Comparison of ENCODE assay signal across 15 mouse cellular contexts in the genomic region with DNA sequence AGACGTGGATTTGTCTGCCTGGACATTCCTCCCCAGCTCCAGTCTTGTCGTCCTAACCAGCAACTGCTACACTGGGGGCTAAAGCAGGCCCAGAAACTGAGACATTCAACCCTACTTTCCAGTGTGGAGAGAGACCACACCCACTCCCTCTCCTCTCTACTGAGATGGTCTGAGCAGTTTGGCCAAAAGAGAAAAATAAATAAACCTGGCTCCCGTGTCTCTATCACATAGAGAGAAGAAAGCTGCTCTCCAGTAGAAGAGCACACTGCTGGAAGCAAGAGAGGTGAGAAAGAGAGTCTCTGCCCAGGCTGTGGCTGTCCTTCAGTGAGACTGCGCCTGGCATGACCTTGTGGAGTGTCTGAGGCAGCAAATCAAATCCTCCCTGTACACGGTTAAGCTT.
"Had no signal": no experiment of that assay in that cellular context is flagged by ENCODE, and none has a peak within 500 bp of the region (broad histone marks: within the 10 kb centered on the region; RNA-seq: fewer than 3 reads in every experiment).

No protein-coding gene starts in this region.

- H3K4me3 ChIP-seq: limb, embryonic 13.5 days; liver, embryonic 15.5 days; midbrain, embryonic 10.5 days; myocyte; neural tube, embryonic 15.5 days had no signal

- DNase-seq: kidney, postnatal 36 days; layer of hippocampus, adult 9-11 months; lung, adult 2 months; lung, postnatal 36 days; midbrain, embryonic 14.5 days; right cerebral cortex, adult 18-20 months; right cerebral cortex, postnatal 25 days; thymus, adult 18-20 months; thymus, postnatal 14 days had no signal

- H3K36me3 ChIP-seq: limb, embryonic 13.5 days; liver, embryonic 15.5 days; neural tube, embryonic 15.5 days had no signal

- H3K27ac ChIP-seq: limb, embryonic 13.5 days; liver, embryonic 15.5 days; midbrain, embryonic 10.5 days; neural tube, embryonic 15.5 days had no signal

- H3K27me3 ChIP-seq: limb, embryonic 13.5 days; liver, embryonic 15.5 days; neural tube, embryonic 15.5 days had no signal

- H3K9me3 ChIP-seq: limb, embryonic 13.5 days; liver, embryonic 15.5 days; midbrain, embryonic 10.5 days; neural tube, embryonic 15.5 days had no signal

- ATAC-seq: lung, postnatal 0 days had no signal
